Comparison of ENCODE assay signal across 10 mouse cellular contexts in the genomic region with DNA sequence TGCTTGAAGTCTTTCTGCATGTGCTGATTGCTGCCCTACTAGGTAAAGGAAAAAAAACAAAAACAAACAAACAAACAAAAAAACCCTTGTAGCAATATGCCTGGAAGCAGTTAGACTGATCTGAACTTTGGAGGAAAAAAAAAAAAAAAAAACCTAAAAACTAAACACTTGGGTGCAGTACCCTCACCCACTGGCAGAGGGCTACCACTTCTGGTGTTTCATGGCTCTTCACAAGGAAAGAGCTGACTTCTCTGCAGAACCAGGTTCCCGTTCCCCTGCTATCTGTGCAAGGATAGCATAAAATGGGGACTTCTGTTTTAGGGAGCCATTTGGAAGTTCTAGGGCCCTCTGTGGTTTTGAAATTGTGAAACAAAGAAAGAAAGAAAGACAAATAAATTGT. TPM values are rescaled to one million over a fixed set of nuclear protein-coding genes. Genes with fewer than 3 reads are reported as not detected.
DNase-seq lines count a peak whose midpoint lies in the region; ATAC-seq and TF ChIP-seq lines count a peak whose summit lies in the region.
"Had no signal": no experiment of that assay in that cellular context is flagged by ENCODE, and none has a peak within 500 bp of the region (broad histone marks: within the 10 kb centered on the region; RNA-seq: fewer than 3 reads in every experiment).

No protein-coding gene starts in this region.

- H3K4me3 ChIP-seq in heart, embryonic 11.5 days (ENCODE audit: low read depth, low read length) = no peak overlapping the region
- no peak overlapping the region for H3K4me3 ChIP-seq in thymus, adult 2 months (ENCODE audit: control insufficient read depth, insufficient read depth, low read length)
- H3K4me3 ChIP-seq: embryonic facial prominence, embryonic 15.5 days; lung, embryonic 15.5 days had no signal

- no peak overlapping the region for H3K9ac ChIP-seq in heart, embryonic 11.5 days (ENCODE audit: low read depth, low read length)
- H3K9ac ChIP-seq: embryonic facial prominence, embryonic 15.5 days; lung, embryonic 15.5 days had no signal

- TF ChIP-seq CTCF in thymus, adult 2 months (IDR thresholded peaks at IDR 0.05; ENCODE audit: borderline replicate concordance, control insufficient read depth, extremely low read depth, insufficient read depth, low read length, poor library complexity) = no peak
- TF ChIP-seq CTCF in brain, embryonic 14.5 days (IDR thresholded peaks at IDR 0.05; ENCODE audit: borderline replicate concordance, extremely low read depth, insufficient read depth, insufficient read length) = peak; percentile 62; the same call in 1 of the 2 replicates

- H3K4me2 ChIP-seq in heart, embryonic 11.5 days = no peak overlapping the region
- H3K4me2 ChIP-seq: embryonic facial prominence, embryonic 15.5 days; lung, embryonic 15.5 days had no signal

- H3K36me3 ChIP-seq in heart, embryonic 11.5 days (ENCODE audit: control insufficient read depth, insufficient read depth, low read length) = no peaks in the 10 kb centered on the region
- no peaks in the 10 kb centered on the region for H3K36me3 ChIP-seq in thymus, adult 2 months (ENCODE audit: control insufficient read depth, insufficient read depth, low read length)
- H3K36me3 ChIP-seq: embryonic facial prominence, embryonic 15.5 days; lung, embryonic 15.5 days had no signal

- ATAC-seq in heart, embryonic 11.5 days (replicated peaks; ENCODE audit: insufficient number of reproducible peaks, low FRiP score, low TSS enrichment) = no peak

- TF ChIP-seq POLR2A in thymus, adult 2 months (IDR thresholded peaks at IDR 0.05; ENCODE audit: control insufficient read depth, extremely low read depth, insufficient read depth, low read length, poor library complexity) = no peak
- no peak for TF ChIP-seq POLR2A in brain, embryonic 14.5 days (IDR thresholded peaks at IDR 0.05; ENCODE audit: borderline replicate concordance, extremely low read depth, insufficient read depth, insufficient read length, poor library complexity, severe bottlenecking)

- 16% methylated on average over 1 of the region's 1 CpGs for WGBS in heart, embryonic 11.5 days (ENCODE audit: insufficient replicate concordance)
- WGBS in thymus, adult 2 months = 11% methylated on average over 1 of the region's 1 CpGs

- intact Hi-C loops in heart, postnatal 10 days (cut with DNase I) = loop anchor here (2.0 to 10.0 kb wide), 5 partner anchors 54 to 1522 kb away; no protein-coding TSS in a partner anchor

- no peaks in the 10 kb centered on the region for H3K9me3 ChIP-seq in heart, embryonic 11.5 days (replicated peaks; ENCODE audit: control insufficient read depth, low read length)
- H3K9me3 ChIP-seq: embryonic facial prominence, embryonic 15.5 days; lung, embryonic 15.5 days had no signal

- no peak overlapping the region for H3K27ac ChIP-seq in heart, embryonic 11.5 days (ENCODE audit: low read depth, low read length)
- H3K27ac ChIP-seq in thymus, adult 2 months (ENCODE audit: control insufficient read depth, insufficient read depth, low read length) = no peak overlapping the region
- H3K27ac ChIP-seq: embryonic facial prominence, embryonic 15.5 days; lung, embryonic 15.5 days had no signal

- H3K4me1 ChIP-seq in heart, embryonic 11.5 days (ENCODE audit: control insufficient read depth, insufficient read depth, low read length) = no peaks in the 10 kb centered on the region
- H3K4me1 ChIP-seq in thymus, adult 2 months (replicated peaks; ENCODE audit: control insufficient read depth, insufficient read depth, low read length) = no peaks in the 10 kb centered on the region
- H3K4me1 ChIP-seq: embryonic facial prominence, embryonic 15.5 days; lung, embryonic 15.5 days had no signal

- DNase-seq in heart, postnatal 10 days = peak; percentile 60 to 76
- DNase-seq in thymus, adult 2 months = peak; percentile 46
- DNase-seq in thymus, adult 18-20 months = no peak
- peak; percentile 67 for DNase-seq in brain, embryonic 14.5 days (ENCODE audit: low read depth)
- DNase-seq in induced T-regulatory cell, adult 2 months (ENCODE audit: low read depth) = peak; percentile 55
- peak; percentile 24 for DNase-seq in lung, postnatal 25 days (ENCODE audit: low spot score)
- peak; percentile 32 for DNase-seq in yolk sac, embryonic 10.5 days (ENCODE audit: low spot score)

- H3K27me3 ChIP-seq in heart, embryonic 11.5 days (ENCODE audit: control insufficient read depth, insufficient read depth, low read length) = no peaks in the 10 kb centered on the region
- no peaks in the 10 kb centered on the region for H3K27me3 ChIP-seq in thymus, adult 2 months (ENCODE audit: control insufficient read depth, insufficient read depth, low read length)
- H3K27me3 ChIP-seq: embryonic facial prominence, embryonic 15.5 days; lung, embryonic 15.5 days had no signal

RNA-seq across cellular contexts. Expression of gene Otud4, which starts 52.2 kb away (rescaled TPM):
- 10 to 100 TPM; 40.5 to 49.8 TPM for total RNA-seq in heart, postnatal 10 days (2021)
- 26.5 and 27.0 TPM in 2 replicates for polyA plus RNA-seq in heart, embryonic 11.5 days (2014; fragmentation: Nextera tagmentation; extraction: Ambion mirVana)
- polyA plus RNA-seq in thymus, adult 2 months (2012; rRNA removed) = 55.1 and 57.4 TPM in 2 replicates
- polyA plus RNA-seq in brain, embryonic 14.5 days (2012; rRNA removed) = 27.1 and 28.9 TPM in 2 replicates

Comparison
In these comparisons a context has a peak if more than half of its experiments do, and no peak if none do; other contexts are left out.
1. DNase-seq: peak in heart, postnatal 10 days (2 of 2), thymus, adult 2 months (single experiment), brain, embryonic 14.5 days (single experiment), induced T-regulatory cell, adult 2 months (single experiment), lung, postnatal 25 days (single experiment) and yolk sac, embryonic 10.5 days (single experiment); none in thymus, adult 18-20 months (0 of 2).